Mouse (Mus musculus): ENCODE measurements around the gene Cd72. TPM values are rescaled to one million over a fixed set of nuclear protein-coding genes. Genes with fewer than 3 reads are reported as not detected.
A peak's percentile ranks its signal among the peaks of the same experiment; 100 is the strongest.

Cd72 gene
- polyA plus RNA-seq, 1 experiment = 0.14 TPM

GRCm38 (mm10) chr4:43476604-43477003, 22.2 kb upstream of the Cd72 start:
- no peak for TF ChIP-seq CTCF (IDR thresholded peaks at IDR 0.05; ENCODE audit: borderline replicate concordance, extremely low read depth, insufficient read depth, insufficient read length)
- TF ChIP-seq POLR2A (IDR thresholded peaks at IDR 0.05; ENCODE audit: borderline replicate concordance, extremely low read depth, insufficient read depth, insufficient read length, poor library complexity, severe bottlenecking) = no peak
- DNase-seq (ENCODE audit: low read depth) = no peak

GRCm38 (mm10) chr4:43473636-43474035, 19.2 kb upstream of the Cd72 start:
- DNase-seq (ENCODE audit: low read depth) = no peak
- TF ChIP-seq POLR2A (IDR thresholded peaks at IDR 0.05; ENCODE audit: borderline replicate concordance, extremely low read depth, insufficient read depth, insufficient read length, poor library complexity, severe bottlenecking) (no peak), CTCF (IDR thresholded peaks at IDR 0.05; ENCODE audit: borderline replicate concordance, extremely low read depth, insufficient read depth, insufficient read length) (no peak)

- no peak for DNase-seq (ENCODE audit: low read depth)
- TF ChIP-seq CTCF (IDR thresholded peaks at IDR 0.05; ENCODE audit: borderline replicate concordance, extremely low read depth, insufficient read depth, insufficient read length) = no peak
- no peak for TF ChIP-seq POLR2A (IDR thresholded peaks at IDR 0.05; ENCODE audit: borderline replicate concordance, extremely low read depth, insufficient read depth, insufficient read length, poor library complexity, severe bottlenecking)
Measured at GRCm38 (mm10) chr4:43470301-43470700, 15.9 kb upstream of the Cd72 start.

- TF ChIP-seq POLR2A (IDR thresholded peaks at IDR 0.05; ENCODE audit: borderline replicate concordance, extremely low read depth, insufficient read depth, insufficient read length, poor library complexity, severe bottlenecking) (no peak), CTCF (IDR thresholded peaks at IDR 0.05; ENCODE audit: borderline replicate concordance, extremely low read depth, insufficient read depth, insufficient read length) (no peak)
Measured at GRCm38 (mm10) chr4:43466872-43467271, 12.4 kb upstream of the Cd72 start.

GRCm38 (mm10) chr4:43465935-43466334, 11.5 kb upstream of the Cd72 start:
- no peak for TF ChIP-seq POLR2A (IDR thresholded peaks at IDR 0.05; ENCODE audit: borderline replicate concordance, extremely low read depth, insufficient read depth, insufficient read length, poor library complexity, severe bottlenecking)
- TF ChIP-seq CTCF (IDR thresholded peaks at IDR 0.05; ENCODE audit: borderline replicate concordance, extremely low read depth, insufficient read depth, insufficient read length) = no peak
- no peak for DNase-seq (ENCODE audit: low read depth)

More at GRCm38 (mm10) chr4:43466872-43467271, 12.4 kb upstream of the Cd72 start:
- DNase-seq (ENCODE audit: low read depth) = no peak

- TF ChIP-seq CTCF (IDR thresholded peaks at IDR 0.05; ENCODE audit: borderline replicate concordance, extremely low read depth, insufficient read depth, insufficient read length) (no peak), POLR2A (IDR thresholded peaks at IDR 0.05; ENCODE audit: borderline replicate concordance, extremely low read depth, insufficient read depth, insufficient read length, poor library complexity, severe bottlenecking) (no peak)
- no peak for DNase-seq (ENCODE audit: low read depth)
Measured at GRCm38 (mm10) chr4:43463102-43463501, 8.7 kb upstream of the Cd72 start.

GRCm38 (mm10) chr4:43457124-43457523, 2.7 kb upstream of the Cd72 start:
- DNase-seq (ENCODE audit: low read depth) = no peak
- no peak for TF ChIP-seq POLR2A (IDR thresholded peaks at IDR 0.05; ENCODE audit: borderline replicate concordance, extremely low read depth, insufficient read depth, insufficient read length, poor library complexity, severe bottlenecking)
- TF ChIP-seq CTCF (IDR thresholded peaks at IDR 0.05; ENCODE audit: borderline replicate concordance, extremely low read depth, insufficient read depth, insufficient read length) = no peak

- no peak for DNase-seq (ENCODE audit: low read depth)
- TF ChIP-seq POLR2A (IDR thresholded peaks at IDR 0.05; ENCODE audit: borderline replicate concordance, extremely low read depth, insufficient read depth, insufficient read length, poor library complexity, severe bottlenecking) (no peak), CTCF (IDR thresholded peaks at IDR 0.05; ENCODE audit: borderline replicate concordance, extremely low read depth, insufficient read depth, insufficient read length) (no peak)
Measured at GRCm38 (mm10) chr4:43456470-43456869, 2.0 kb upstream of the Cd72 start.

- TF ChIP-seq POLR2A (IDR thresholded peaks at IDR 0.05; ENCODE audit: borderline replicate concordance, extremely low read depth, insufficient read depth, insufficient read length, poor library complexity, severe bottlenecking) = no peak
- TF ChIP-seq CTCF (IDR thresholded peaks at IDR 0.05; ENCODE audit: borderline replicate concordance, extremely low read depth, insufficient read depth, insufficient read length) = no peak
- peak; percentile 24 for DNase-seq (ENCODE audit: low read depth)
Measured at GRCm38 (mm10) chr4:43453413-43453812, 1.0 kb downstream of the Cd72 start.

- no peak for DNase-seq (ENCODE audit: low read depth)
- TF ChIP-seq POLR2A (IDR thresholded peaks at IDR 0.05; ENCODE audit: borderline replicate concordance, extremely low read depth, insufficient read depth, insufficient read length, poor library complexity, severe bottlenecking) (no peak), CTCF (IDR thresholded peaks at IDR 0.05; ENCODE audit: borderline replicate concordance, extremely low read depth, insufficient read depth, insufficient read length) (no peak)
Measured at GRCm38 (mm10) chr4:43452315-43452714, 2.1 kb downstream of the Cd72 start.

GRCm38 (mm10) chr4:43448554-43448953, 5.9 kb downstream of the Cd72 start:
- no peak for DNase-seq (ENCODE audit: low read depth)
- TF ChIP-seq POLR2A (IDR thresholded peaks at IDR 0.05; ENCODE audit: borderline replicate concordance, extremely low read depth, insufficient read depth, insufficient read length, poor library complexity, severe bottlenecking) (no peak), CTCF (IDR thresholded peaks at IDR 0.05; ENCODE audit: borderline replicate concordance, extremely low read depth, insufficient read depth, insufficient read length) (no peak)

- no peak for TF ChIP-seq POLR2A (IDR thresholded peaks at IDR 0.05; ENCODE audit: borderline replicate concordance, extremely low read depth, insufficient read depth, insufficient read length, poor library complexity, severe bottlenecking)
- no peak for TF ChIP-seq CTCF (IDR thresholded peaks at IDR 0.05; ENCODE audit: borderline replicate concordance, extremely low read depth, insufficient read depth, insufficient read length)
- DNase-seq (ENCODE audit: low read depth) = no peak
Measured at GRCm38 (mm10) chr4:43447251-43447650, 7.2 kb downstream of the Cd72 start.
